Mouse (Mus musculus): ENCODE data around the gene Fam241a. TPM values are rescaled to one million over a fixed set of nuclear protein-coding genes. Genes with fewer than 3 reads are reported as not detected.

Fam241a gene
- polyA plus RNA-seq, 1 experiment from 2014 or later = 10.7 TPM

DNA sequence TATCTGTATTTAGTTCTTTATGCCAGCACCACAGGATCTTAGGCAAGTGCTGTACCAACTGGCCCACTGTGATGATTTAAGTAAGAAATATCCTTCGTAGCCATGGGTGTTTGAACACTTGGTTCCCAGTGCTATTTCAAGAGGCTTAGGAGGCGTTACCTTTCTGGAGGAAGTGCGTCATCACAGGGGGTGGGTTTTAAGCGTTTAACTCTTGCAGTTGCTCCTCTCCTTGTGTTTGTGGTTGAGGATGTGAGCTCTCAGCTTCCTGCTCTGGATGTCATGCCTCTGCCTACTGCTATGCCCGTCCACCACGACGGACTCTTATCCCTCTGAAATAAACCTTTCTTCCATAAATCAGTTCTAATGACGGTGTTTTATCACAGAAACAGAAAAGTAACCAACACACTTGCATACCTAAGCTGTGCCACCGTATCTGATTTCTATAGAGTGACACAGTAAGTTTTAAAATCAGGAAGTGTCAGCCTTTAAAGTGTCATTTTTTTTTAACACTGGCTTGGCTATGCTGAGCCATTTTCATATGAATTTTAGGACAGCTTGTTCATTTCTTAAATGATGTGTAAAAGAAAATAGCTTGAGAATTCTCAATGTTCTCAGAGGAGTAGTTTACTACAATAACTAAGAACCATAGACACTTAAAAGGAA lies 22.0 kb upstream of the Fam241a start:
- H3K36me3 ChIP-seq (ENCODE audit: control insufficient read depth, insufficient read depth, low read length) = no peaks in the 10 kb centered on the region
- no peak overlapping the region for H3K27ac ChIP-seq (ENCODE audit: low read length)
- H3K4me2 ChIP-seq (ENCODE audit: low read depth, low read length) = no peak overlapping the region
- no peak overlapping the region for H3K9ac ChIP-seq (ENCODE audit: low read length)
- ATAC-seq (ENCODE audit: low read depth) = no peak
- H3K4me1 ChIP-seq (replicated peaks; ENCODE audit: control insufficient read depth, insufficient read depth, low read length) = no peaks in the 10 kb centered on the region
- WGBS = 65% methylated on average over 9 of the region's 9 CpGs
- H3K9me3 ChIP-seq (ENCODE audit: control insufficient read depth, low read length) = no peaks in the 10 kb centered on the region
- no peaks in the 10 kb centered on the region for H3K27me3 ChIP-seq (ENCODE audit: control insufficient read depth, insufficient read depth, low read depth, low read length)
- H3K4me3 ChIP-seq (ENCODE audit: low read length) = no peak overlapping the region

DNA sequence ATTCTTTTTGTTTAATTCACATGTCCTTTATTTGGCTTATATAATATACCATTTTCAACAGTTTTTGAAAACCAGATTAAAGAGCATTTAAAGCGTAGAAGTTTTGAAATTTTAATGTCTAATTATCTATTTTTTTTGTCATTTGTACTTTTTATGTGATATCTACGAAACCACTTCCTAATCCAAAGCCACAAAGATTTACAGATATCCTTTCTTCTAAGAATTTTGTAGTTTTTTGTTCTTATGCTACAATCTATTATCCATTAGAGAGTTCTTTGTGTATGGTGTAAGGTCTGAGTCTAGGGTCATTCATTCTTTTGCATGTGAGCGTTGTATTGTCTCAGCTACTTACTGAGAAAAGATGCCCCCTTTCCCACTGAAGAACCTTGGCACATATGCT lies 21.4 kb upstream of the Fam241a start:
- H3K9ac ChIP-seq (ENCODE audit: low read length) = no peak overlapping the region
- no peak overlapping the region for H3K4me3 ChIP-seq (ENCODE audit: low read length)
- H3K4me1 ChIP-seq (replicated peaks; ENCODE audit: control insufficient read depth, insufficient read depth, low read length) = no peaks in the 10 kb centered on the region
- H3K4me2 ChIP-seq (ENCODE audit: low read depth, low read length) = no peak overlapping the region
- ATAC-seq (ENCODE audit: low read depth) = no peak
- no peak overlapping the region for H3K27ac ChIP-seq (ENCODE audit: low read length)
- 84% methylated on average over 3 of the region's 3 CpGs for WGBS
- no peaks in the 10 kb centered on the region for H3K27me3 ChIP-seq (ENCODE audit: control insufficient read depth, insufficient read depth, low read depth, low read length)
- H3K9me3 ChIP-seq (ENCODE audit: control insufficient read depth, low read length) = no peaks in the 10 kb centered on the region
- H3K36me3 ChIP-seq (ENCODE audit: control insufficient read depth, insufficient read depth, low read length) = no peaks in the 10 kb centered on the region

- 88% methylated on average over 3 of the region's 3 CpGs for WGBS
- Histone ChIP-seq H3K9me3 (ENCODE audit: control insufficient read depth, low read length) (no peaks in the 10 kb centered on the region), H3K27me3 (ENCODE audit: control insufficient read depth, insufficient read depth, low read depth, low read length) (no peaks in the 10 kb centered on the region), H3K27ac (ENCODE audit: low read length) (no peak overlapping the region), H3K4me2 (ENCODE audit: low read depth, low read length) (no peak overlapping the region), H3K36me3 (ENCODE audit: control insufficient read depth, insufficient read depth, low read length) (no peaks in the 10 kb centered on the region), H3K4me3 (ENCODE audit: low read length) (no peak overlapping the region), H3K9ac (ENCODE audit: low read length) (no peak overlapping the region), H3K4me1 (replicated peaks; ENCODE audit: control insufficient read depth, insufficient read depth, low read length) (no peaks in the 10 kb centered on the region)
- no peak for ATAC-seq (ENCODE audit: low read depth)
These were observed 19.7 kb upstream of the Fam241a start for GRCm38 (mm10) chr3:127915656-127916334.

DNA sequence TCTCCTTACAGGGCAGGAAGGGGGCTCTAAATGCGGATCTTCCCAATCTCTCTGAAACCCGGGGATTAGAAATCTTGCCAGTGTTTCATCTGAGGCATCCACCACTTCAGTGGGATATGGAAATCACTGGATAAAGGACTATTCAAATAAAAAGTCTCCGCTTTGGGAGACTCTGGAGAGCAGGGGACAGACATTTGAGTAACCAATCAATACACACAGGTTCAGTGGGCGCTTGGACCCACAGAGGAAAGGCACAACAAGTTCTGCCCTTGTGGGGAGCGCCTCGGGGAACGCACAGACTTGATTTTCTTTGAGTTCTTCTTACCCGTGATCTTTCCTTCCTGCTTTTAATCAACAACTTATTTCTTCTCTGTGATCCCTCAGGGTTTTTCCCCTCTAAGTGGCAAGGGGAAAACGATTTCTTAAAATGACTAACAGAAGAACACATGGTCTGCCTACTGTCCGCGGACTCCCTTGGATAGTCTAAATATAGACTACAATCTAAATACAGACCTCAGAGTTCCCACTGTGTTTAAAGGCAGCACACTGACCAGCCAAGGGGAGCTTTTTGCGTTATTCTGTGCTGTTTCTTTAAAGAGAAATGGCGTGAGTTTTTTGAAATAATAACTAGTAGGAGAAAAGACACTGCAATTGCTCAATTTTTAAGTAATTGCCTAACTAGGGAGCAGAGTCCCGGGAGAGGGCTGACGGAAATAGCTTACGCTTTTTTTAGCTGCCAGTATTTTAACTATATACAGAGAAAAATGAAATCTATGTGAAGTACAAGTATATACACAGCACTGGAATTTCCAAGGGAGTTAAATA lies 18.0 kb upstream of the Fam241a start:
- H3K4me3 ChIP-seq (ENCODE audit: low read length) = no peak overlapping the region
- H3K9me3 ChIP-seq (ENCODE audit: control insufficient read depth, low read length) = no peaks in the 10 kb centered on the region
- peak; percentile 85 for ATAC-seq (ENCODE audit: low read depth)
- no peaks in the 10 kb centered on the region for H3K4me1 ChIP-seq (replicated peaks; ENCODE audit: control insufficient read depth, insufficient read depth, low read length)
- H3K27ac ChIP-seq (ENCODE audit: low read length) = peak overlapping the region; percentile 2; the same call in 1 of the 2 replicates
- no peak overlapping the region for H3K9ac ChIP-seq (ENCODE audit: low read length)
- peak overlapping the region; percentile 35 for H3K4me2 ChIP-seq (ENCODE audit: low read depth, low read length)
- H3K27me3 ChIP-seq (ENCODE audit: control insufficient read depth, insufficient read depth, low read depth, low read length) = no peaks in the 10 kb centered on the region
- no peaks in the 10 kb centered on the region for H3K36me3 ChIP-seq (ENCODE audit: control insufficient read depth, insufficient read depth, low read length)
- WGBS = 34% methylated on average over 16 of the region's 16 CpGs

- H3K27ac ChIP-seq (ENCODE audit: low read length) = no peak overlapping the region
- H3K4me3 ChIP-seq (ENCODE audit: low read length) = no peak overlapping the region
- 76% methylated on average over 7 of the region's 7 CpGs for WGBS
- 0 out of 2 replicates have a peak, but pooled peaks cover 2% of the 10 kb centered on the region for H3K9me3 ChIP-seq (ENCODE audit: control insufficient read depth, low read length)
- H3K36me3 ChIP-seq (ENCODE audit: control insufficient read depth, insufficient read depth, low read length) = no peaks in the 10 kb centered on the region
- ATAC-seq (ENCODE audit: low read depth) = no peak
- H3K4me2 ChIP-seq (ENCODE audit: low read depth, low read length) = no peak overlapping the region
- no peak overlapping the region for H3K9ac ChIP-seq (ENCODE audit: low read length)
- no peaks in the 10 kb centered on the region for H3K27me3 ChIP-seq (ENCODE audit: control insufficient read depth, insufficient read depth, low read depth, low read length)
- H3K4me1 ChIP-seq (replicated peaks; ENCODE audit: control insufficient read depth, insufficient read depth, low read length) = no peaks in the 10 kb centered on the region
These were observed 13.8 kb upstream of the Fam241a start for GRCm38 (mm10) chr3:127909941-127910340.

GRCm38 (mm10) chr3:127894981-127895779 lies 944 bp downstream of the Fam241a start:
- Histone ChIP-seq H3K4me1 (replicated peaks; ENCODE audit: control insufficient read depth, insufficient read depth, low read length) (0 out of 2 replicates have a peak, but pooled peaks cover 4% of the 10 kb centered on the region), H3K27me3 (ENCODE audit: control insufficient read depth, insufficient read depth, low read depth, low read length) (no peaks in the 10 kb centered on the region; the same call in 1 of the 2 replicates), H3K27ac (ENCODE audit: low read length) (peak overlapping the region; percentile 86; the same call in 1 of the 2 replicates), H3K9ac (ENCODE audit: low read length) (peak overlapping the region; percentile 81), H3K4me2 (ENCODE audit: low read depth, low read length) (peak overlapping the region; percentile 87), H3K9me3 (ENCODE audit: control insufficient read depth, low read length) (no peaks in the 10 kb centered on the region), H3K4me3 (ENCODE audit: low read length) (peak overlapping the region; percentile 83), H3K36me3 (ENCODE audit: control insufficient read depth, insufficient read depth, low read length) (no peaks in the 10 kb centered on the region)
- ATAC-seq (ENCODE audit: low read depth) = no peak
- WGBS = 41% methylated on average over 7 of the region's 7 CpGs

GRCm38 (mm10) chr3:127893902-127894301 lies 2.2 kb downstream of the Fam241a start:
- H3K36me3 ChIP-seq (ENCODE audit: control insufficient read depth, insufficient read depth, low read length) = no peaks in the 10 kb centered on the region
- H3K9ac ChIP-seq (ENCODE audit: low read length) = no peak overlapping the region
- no peaks in the 10 kb centered on the region; the same call in 1 of the 2 replicates for H3K27me3 ChIP-seq (ENCODE audit: control insufficient read depth, insufficient read depth, low read depth, low read length)
- H3K4me3 ChIP-seq (ENCODE audit: low read length) = no peak overlapping the region
- ATAC-seq (ENCODE audit: low read depth) = no peak
- no peak overlapping the region for H3K27ac ChIP-seq (ENCODE audit: low read length)
- WGBS = 80% methylated on average over 7 of the region's 7 CpGs
- H3K4me2 ChIP-seq (ENCODE audit: low read depth, low read length) = no peak overlapping the region
- H3K4me1 ChIP-seq (replicated peaks; ENCODE audit: control insufficient read depth, insufficient read depth, low read length) = 0 out of 2 replicates have a peak, but pooled peaks cover 4% of the 10 kb centered on the region
- H3K9me3 ChIP-seq (ENCODE audit: control insufficient read depth, low read length) = no peaks in the 10 kb centered on the region

DNA sequence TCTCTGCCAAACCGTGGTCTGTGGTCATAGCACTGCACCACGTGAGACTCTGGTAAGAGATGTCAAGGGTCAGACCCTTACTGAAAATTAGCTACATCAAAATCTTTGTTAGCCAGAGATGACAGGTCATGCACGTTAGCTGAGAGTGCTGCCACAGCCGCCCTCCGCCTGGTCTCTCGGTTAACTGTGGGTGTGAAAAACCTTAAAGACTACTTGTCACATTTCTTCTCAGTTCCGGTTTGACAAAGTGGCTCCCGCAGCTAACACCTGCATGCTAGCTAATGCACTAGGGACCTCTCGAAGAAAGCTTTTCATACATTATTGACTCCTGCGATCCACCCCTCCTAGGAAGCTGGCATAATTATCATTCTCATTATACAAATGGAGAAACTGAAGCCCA lies 4.2 kb downstream of the Fam241a start:
- Histone ChIP-seq H3K9me3 (ENCODE audit: control insufficient read depth, low read length) (no peaks in the 10 kb centered on the region), H3K27ac (ENCODE audit: low read length) (no peak overlapping the region)
- 54% methylated on average over 10 of the region's 10 CpGs for WGBS

More for the DNA sequence above, 4.2 kb downstream of the Fam241a start:
- H3K4me1 ChIP-seq (replicated peaks; ENCODE audit: control insufficient read depth, insufficient read depth, low read length) = 0 out of 2 replicates have a peak, but pooled peaks cover 4% of the 10 kb centered on the region
- H3K27me3 ChIP-seq (ENCODE audit: control insufficient read depth, insufficient read depth, low read depth, low read length) = no peaks in the 10 kb centered on the region; the same call in 1 of the 2 replicates
- no peaks in the 10 kb centered on the region for H3K36me3 ChIP-seq (ENCODE audit: control insufficient read depth, insufficient read depth, low read length)
- no peak overlapping the region for H3K4me2 ChIP-seq (ENCODE audit: low read depth, low read length)
- no peak for ATAC-seq (ENCODE audit: low read depth)
- H3K9ac ChIP-seq (ENCODE audit: low read length) = no peak overlapping the region
- no peak overlapping the region for H3K4me3 ChIP-seq (ENCODE audit: low read length)

All from lung, embryonic 16.5 days (tissue).